Mouse (Mus musculus) CH12.LX (cell line): ENCODE data around the gene Cdk14.

Experiments
- CTCF ChIP-seq, 2 experiments: IDR thresholded peaks in 1 of 2; conservative IDR thresholded peaks in 1 of 2; 2 replicates each; pipeline ENCODE4 v1.5.1; 2011 to 2012; ENCODE audit warnings: low read depth in 2 of 2, low read length in 2 of 2, improper control_type of control experiment in 1 of 2, inconsistent platforms in 1 of 2, mild to moderate bottlenecking in 1 of 2, moderate library complexity in 1 of 2
- E2F4 ChIP-seq: IDR thresholded peaks from 2 replicates; pipeline ENCODE4 v1.6.1; 2011; ENCODE audit warnings: low read depth, low read length, improper control_type of control experiment; ENCODE audit not compliant: insufficient replicate concordance
- EP300 ChIP-seq: IDR thresholded peaks from 2 replicates; pipeline ENCODE4 v1.6.1; 2011; ENCODE audit warnings: low read length, improper control_type of control experiment
- GABPA ChIP-seq: IDR thresholded peaks from 2 replicates; pipeline ENCODE4 v1.6.1; 2012; ENCODE audit warnings: low read depth, low read length, improper control_type of control experiment, inconsistent platforms; ENCODE audit not compliant: insufficient replicate concordance
- MAFK ChIP-seq: IDR thresholded peaks from 2 replicates; pipeline ENCODE4 v1.6.1; 2011; ENCODE audit warnings: low read length, improper control_type of control experiment; ENCODE audit not compliant: insufficient replicate concordance
- MEF2A ChIP-seq: IDR thresholded peaks from 2 replicates; pipeline ENCODE4 v1.6.1; 2014; ENCODE audit warnings: low read depth, mild to moderate bottlenecking, inconsistent platforms, low read length, improper control_type of control experiment, borderline replicate concordance
- POLR2A ChIP-seq: IDR thresholded peaks from 2 replicates; pipeline ENCODE4 v1.6.1; 2011; ENCODE audit warnings: low read depth, mild to moderate bottlenecking, improper control_type of control experiment, low read length
- POLR2AphosphoS2 ChIP-seq: IDR thresholded peaks from 2 replicates; pipeline ENCODE4 v1.6.1; 2011; ENCODE audit warnings: low read depth, low read length, improper control_type of control experiment
- UBTF ChIP-seq: IDR thresholded peaks from 2 replicates; pipeline ENCODE4 v1.6.1; 2012; ENCODE audit warnings: low read depth, mild to moderate bottlenecking, inconsistent platforms, low read length, improper control_type of control experiment, moderate library complexity
- USF1 ChIP-seq: IDR thresholded peaks from 2 replicates; pipeline ENCODE4 v1.6.1; 2014; ENCODE audit warnings: low read depth, mild to moderate bottlenecking, inconsistent platforms, low read length, improper control_type of control experiment
- ZMIZ1 ChIP-seq: IDR thresholded peaks from 2 replicates; pipeline ENCODE4 v1.6.1; 2012; ENCODE audit warnings: low read depth, mild to moderate bottlenecking, inconsistent platforms, low read length, improper control_type of control experiment

DNA sequence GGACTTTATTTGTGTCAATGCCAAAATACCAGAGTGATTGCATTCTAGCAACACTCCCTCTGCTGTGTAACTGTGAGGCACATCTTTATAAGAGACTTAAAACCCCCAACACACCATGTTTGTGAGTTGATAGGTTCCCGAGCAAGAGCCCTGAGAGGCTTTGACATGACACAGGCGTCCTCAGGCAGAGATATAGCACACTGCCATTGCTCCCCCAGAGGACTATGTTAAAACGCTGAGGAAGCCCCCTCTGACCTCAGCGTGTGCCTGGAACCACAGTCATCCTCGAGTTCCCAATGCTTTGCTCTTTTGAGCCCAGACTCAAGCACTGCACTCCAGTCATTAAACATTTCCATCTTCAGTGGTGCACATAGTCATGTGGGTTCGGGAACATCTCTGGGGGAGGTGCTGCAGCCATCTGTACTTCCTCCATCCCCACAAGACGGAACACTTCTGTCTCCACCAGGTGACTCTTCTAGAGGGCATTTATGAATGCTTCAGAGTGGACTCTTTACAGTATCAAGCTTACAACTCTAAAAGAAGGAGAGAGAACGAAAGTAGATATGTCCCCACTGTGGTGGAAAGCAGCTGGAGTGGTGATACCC is 488.5 kb downstream of the Cdk14 start:
- TF ChIP-seq POLR2AphosphoS2 (no peak), GABPA (no peak), POLR2A (no peak), MAFK (no peak), CTCF (conservative IDR thresholded peaks at IDR 0.05 in 1 of 2, IDR thresholded peaks at IDR 0.05 in 1 of 2; ENCODE audit: low read depth in 2 of 2, low read length in 2 of 2) (no peak), EP300 (no peak), MEF2A (no peak), ZMIZ1 (no peak), UBTF (no peak), E2F4 (no peak), USF1 (no peak)
